Mouse (Mus musculus): Measurements from ENCODE around the gene Btla. TPM values are rescaled to one million over a fixed set of nuclear protein-coding genes. Genes with fewer than 3 reads are reported as not detected.

Btla gene
- polyA plus RNA-seq, 1 experiment from 2014 or later: 0.17 TPM

GRCm38 (mm10) chr16:45204438-45204837 is 19.7 kb upstream of the Btla start:
- ATAC-seq: no peak
- Histone ChIP-seq H3K36me3 (ENCODE audit: control insufficient read depth, insufficient read depth) (no peaks in the 10 kb centered on the region), H3K9ac (ENCODE audit: low read depth, low read length) (no peak overlapping the region), H3K27me3 (replicated peaks; ENCODE audit: control insufficient read depth, insufficient read depth, low read length) (no peaks in the 10 kb centered on the region), H3K4me2 (replicated peaks; ENCODE audit: low read depth) (no peak overlapping the region), H3K27ac (ENCODE audit: low read depth, low read length) (no peak overlapping the region), H3K9me3 (ENCODE audit: control insufficient read depth) (no peaks in the 10 kb centered on the region), H3K4me3 (ENCODE audit: low read depth, low read length) (no peak overlapping the region), H3K4me1 (replicated peaks; ENCODE audit: control insufficient read depth, insufficient read depth, low read length) (no peaks in the 10 kb centered on the region)
- WGBS: 81% methylated on average over 4 of the region's 4 CpGs
- no peak for TF ChIP-seq CTCF (IDR thresholded peaks at IDR 0.05; ENCODE audit: low read depth)

DNA sequence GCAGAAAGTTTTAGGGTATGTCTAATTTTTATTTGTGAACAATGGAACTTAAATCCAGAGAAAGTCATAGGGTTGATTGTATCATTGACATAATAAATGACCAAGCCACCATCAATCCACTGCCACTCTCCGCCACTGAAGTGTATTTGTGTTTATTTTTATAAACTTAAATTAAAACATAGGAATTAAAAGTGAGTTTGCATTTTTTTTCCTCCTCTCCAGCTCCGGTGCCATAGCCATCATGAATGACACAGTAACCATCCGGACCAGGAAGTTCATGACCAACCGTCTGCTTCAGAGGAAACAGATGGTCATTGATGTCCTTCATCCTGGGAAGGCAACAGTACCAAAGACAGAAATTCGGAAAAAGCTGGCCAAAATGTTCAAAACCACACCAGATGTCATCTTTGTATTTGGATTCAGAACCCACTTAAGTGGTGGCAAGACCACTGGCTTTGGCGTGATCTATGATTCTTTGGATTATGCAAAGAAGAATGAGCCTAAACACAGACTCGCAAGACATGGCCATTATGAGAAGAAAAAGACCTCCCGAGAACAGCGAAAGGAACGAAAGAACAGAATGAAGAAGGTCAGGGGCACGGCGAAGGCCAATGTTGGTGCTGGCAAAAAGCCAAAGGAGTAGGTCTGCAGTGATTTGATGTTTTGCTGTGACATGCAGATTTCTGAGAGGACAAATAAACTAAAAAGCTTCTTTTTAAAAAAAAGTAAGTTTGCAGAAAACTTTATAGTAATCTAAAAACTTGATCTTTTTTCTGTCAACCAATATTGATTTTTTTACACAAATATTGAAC is 19.1 kb upstream of the Btla start:
- WGBS: 80% methylated on average over 12 of the region's 12 CpGs
- Histone ChIP-seq H3K4me1 (replicated peaks; ENCODE audit: control insufficient read depth, insufficient read depth, low read length) (no peaks in the 10 kb centered on the region), H3K27ac (ENCODE audit: low read depth, low read length) (no peak overlapping the region), H3K9ac (ENCODE audit: low read depth, low read length) (no peak overlapping the region), H3K27me3 (replicated peaks; ENCODE audit: control insufficient read depth, insufficient read depth, low read length) (no peaks in the 10 kb centered on the region), H3K9me3 (ENCODE audit: control insufficient read depth) (no peaks in the 10 kb centered on the region), H3K36me3 (ENCODE audit: control insufficient read depth, insufficient read depth) (no peaks in the 10 kb centered on the region), H3K4me3 (ENCODE audit: low read depth, low read length) (no peak overlapping the region), H3K4me2 (replicated peaks; ENCODE audit: low read depth) (no peak overlapping the region)
- no peak for TF ChIP-seq CTCF (IDR thresholded peaks at IDR 0.05; ENCODE audit: low read depth)
- ATAC-seq: no peak

DNA sequence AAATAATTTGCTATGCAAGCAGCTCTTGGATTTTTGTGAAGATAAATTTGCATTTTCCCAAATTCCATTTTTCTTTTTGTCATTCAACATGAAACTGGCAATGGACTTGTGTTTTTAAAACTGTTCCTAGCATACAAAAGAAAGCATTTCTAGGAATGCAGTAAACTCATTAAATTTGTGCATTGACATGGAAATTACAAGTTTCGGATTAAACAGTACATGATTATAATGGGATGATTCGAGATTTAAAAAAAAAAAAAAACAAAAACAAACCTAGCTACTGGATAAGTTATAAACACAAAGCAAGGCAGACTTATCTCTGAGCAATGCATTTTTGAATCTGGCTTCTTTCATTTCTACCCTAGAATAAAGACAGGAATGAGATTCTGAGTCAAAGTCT is 2.1 kb upstream of the Btla start:
- WGBS: 61% methylated on average over 2 of the region's 2 CpGs

GRCm38 (mm10) chr16:45222771-45223170 is 1.3 kb upstream of the Btla start:
- Histone ChIP-seq H3K36me3 (ENCODE audit: control insufficient read depth, insufficient read depth) (no peaks in the 10 kb centered on the region), H3K4me3 (ENCODE audit: low read depth, low read length) (no peak overlapping the region), H3K4me2 (replicated peaks; ENCODE audit: low read depth) (no peak overlapping the region), H3K4me1 (replicated peaks; ENCODE audit: control insufficient read depth, insufficient read depth, low read length) (no peaks in the 10 kb centered on the region), H3K9ac (ENCODE audit: low read depth, low read length) (no peak overlapping the region), H3K27me3 (replicated peaks; ENCODE audit: control insufficient read depth, insufficient read depth, low read length) (no peaks in the 10 kb centered on the region), H3K27ac (ENCODE audit: low read depth, low read length) (no peak overlapping the region), H3K9me3 (ENCODE audit: control insufficient read depth) (no peaks in the 10 kb centered on the region)
- no peak for TF ChIP-seq CTCF (IDR thresholded peaks at IDR 0.05; ENCODE audit: low read depth)
- WGBS: 75% methylated on average over 3 of the region's 3 CpGs
- no peak for ATAC-seq

More for the DNA sequence above, 2.1 kb upstream of the Btla start:
- H3K4me3 ChIP-seq (ENCODE audit: low read depth, low read length): no peak overlapping the region
- H3K4me1 ChIP-seq (replicated peaks; ENCODE audit: control insufficient read depth, insufficient read depth, low read length): no peaks in the 10 kb centered on the region
- no peak overlapping the region for H3K9ac ChIP-seq (ENCODE audit: low read depth, low read length)
- no peak for ATAC-seq
- TF ChIP-seq CTCF (IDR thresholded peaks at IDR 0.05; ENCODE audit: low read depth): no peak
- H3K9me3 ChIP-seq (ENCODE audit: control insufficient read depth): no peaks in the 10 kb centered on the region
- H3K27me3 ChIP-seq (replicated peaks; ENCODE audit: control insufficient read depth, insufficient read depth, low read length): no peaks in the 10 kb centered on the region
- no peak overlapping the region for H3K4me2 ChIP-seq (replicated peaks; ENCODE audit: low read depth)
- H3K36me3 ChIP-seq (ENCODE audit: control insufficient read depth, insufficient read depth): no peaks in the 10 kb centered on the region
- no peak overlapping the region for H3K27ac ChIP-seq (ENCODE audit: low read depth, low read length)

GRCm38 (mm10) chr16:45224431-45225008 is 405 bp downstream of the Btla start:
- Histone ChIP-seq H3K9ac (ENCODE audit: low read depth, low read length) (no peak overlapping the region), H3K9me3 (ENCODE audit: control insufficient read depth) (no peaks in the 10 kb centered on the region), H3K4me2 (replicated peaks; ENCODE audit: low read depth) (no peak overlapping the region), H3K36me3 (ENCODE audit: control insufficient read depth, insufficient read depth) (no peaks in the 10 kb centered on the region), H3K4me3 (ENCODE audit: low read depth, low read length) (no peak overlapping the region), H3K27ac (ENCODE audit: low read depth, low read length) (no peak overlapping the region), H3K4me1 (replicated peaks; ENCODE audit: control insufficient read depth, insufficient read depth, low read length) (no peaks in the 10 kb centered on the region), H3K27me3 (replicated peaks; ENCODE audit: control insufficient read depth, insufficient read depth, low read length) (no peaks in the 10 kb centered on the region)
- WGBS: 73% methylated on average over 4 of the region's 4 CpGs
- TF ChIP-seq CTCF (IDR thresholded peaks at IDR 0.05; ENCODE audit: low read depth): no peak
- ATAC-seq: no peak

- no peak for TF ChIP-seq CTCF (IDR thresholded peaks at IDR 0.05; ENCODE audit: low read depth)
- Histone ChIP-seq H3K9ac (ENCODE audit: low read depth, low read length) (no peak overlapping the region), H3K27me3 (replicated peaks; ENCODE audit: control insufficient read depth, insufficient read depth, low read length) (no peaks in the 10 kb centered on the region), H3K4me2 (replicated peaks; ENCODE audit: low read depth) (no peak overlapping the region), H3K27ac (ENCODE audit: low read depth, low read length) (no peak overlapping the region), H3K4me3 (ENCODE audit: low read depth, low read length) (no peak overlapping the region), H3K4me1 (replicated peaks; ENCODE audit: control insufficient read depth, insufficient read depth, low read length) (no peaks in the 10 kb centered on the region), H3K9me3 (ENCODE audit: control insufficient read depth) (no peaks in the 10 kb centered on the region), H3K36me3 (ENCODE audit: control insufficient read depth, insufficient read depth) (no peaks in the 10 kb centered on the region)
- ATAC-seq: no peak
- WGBS: 79% methylated on average over 1 of the region's 1 CpGs
Measured at GRCm38 (mm10) chr16:45227002-45227401, 2.9 kb downstream of the Btla start.

All from intestine, postnatal 0 days (tissue).